Mouse (Mus musculus): ENCODE results near the gene Gm10282.

GRCm38 (mm10) chr8:72295125-72295524 is 9.9 kb downstream of the Gm10282 start:
- TF ChIP-seq EP300 (IDR thresholded peaks at IDR 0.05; ENCODE audit: low read depth) (no peak), CTCF (IDR thresholded peaks at IDR 0.05; ENCODE audit: low read depth) (no peak)

Measured in heart, postnatal 0 days (tissue).